Mouse (Mus musculus) forebrain, postnatal 0 days (tissue): ENCODE results near the gene 2310009B15Rik. TPM values are rescaled to one million over a fixed set of nuclear protein-coding genes. Genes with fewer than 3 reads are reported as not detected.

ENCODE experiments used
- ATAC-seq: fragments of 200-750 bp; cut with Nextera tagmentation; 2 replicates; pipeline ENCODE4 v1.8.0; 2017; ENCODE audit warnings: mild to moderate bottlenecking, moderate library complexity
- DNase-seq: peaks from one replicate; pipeline ENCODE4 v3.0.0-alpha.2; 2015
- H3K27ac ChIP-seq: fragments of 300-500 bp; sonication (generic); 2 replicates; pipeline ENCODE4 v1.5.1; 2014; ENCODE audit warnings: low read depth, mild to moderate bottlenecking, antibody characterized with exemption, low read length, moderate library complexity, mixed read lengths
- H3K27me3 ChIP-seq: fragments of 300-500 bp; sonication (generic); 2 replicates; pipeline ENCODE4 v1.6.1; 2014; ENCODE audit warnings: mild to moderate bottlenecking, low read length, mixed read lengths; ENCODE audit not compliant: insufficient read depth
- H3K36me3 ChIP-seq: fragments of 300-500 bp; sonication (generic); 2 replicates; pipeline ENCODE4 v1.6.1; 2014; ENCODE audit warnings: mild to moderate bottlenecking, moderate library complexity; ENCODE audit not compliant: insufficient read depth
- H3K4me1 ChIP-seq: fragments of 300-500 bp; sonication (generic); 2 replicates; pipeline ENCODE4 v1.6.1; 2014; ENCODE audit warnings: antibody characterized with exemption; ENCODE audit not compliant: insufficient read depth
- H3K4me2 ChIP-seq: fragments of 300-500 bp; sonication (generic); 2 replicates; pipeline ENCODE4 v1.6.1; 2014; ENCODE audit warnings: low read depth, mild to moderate bottlenecking, moderate library complexity
- H3K4me3 ChIP-seq: fragments of 300-500 bp; sonication (generic); 2 replicates; pipeline ENCODE4 v1.5.1; 2014; ENCODE audit warnings: low read depth, low read length, mixed read lengths
- H3K9ac ChIP-seq: fragments of 300-500 bp; sonication (generic); 2 replicates; pipeline ENCODE4 v1.6.1; 2014; ENCODE audit warnings: mild to moderate bottlenecking
- H3K9me3 ChIP-seq: fragments of 300-500 bp; sonication (generic); 2 replicates; pipeline ENCODE4 v1.6.1; 2016; ENCODE audit warnings: low read length
- CTCF ChIP-seq: sonication (generic); IDR thresholded peaks from 2 replicates; pipeline ENCODE4 v1.5.1; 2016; ENCODE audit warnings: antibody characterized with exemption, control low read depth, low read depth
- WGBS: fragments of 180-500 bp; shearing (Covaris S2); extraction: QIAGEN DNeasy Blood & Tissue Kit; methylation state at CpG from one replicate; pipeline ENCODE4 v1.1.7; 2014; 5-methylcytosine and 5-hydroxymethylcytosine counted together
- polyA plus RNA-seq: library from polyadenylated mRNA; unstranded; fragments of >200 nt; fragmentation: Nextera tagmentation; extraction: Ambion mirVana; gene quantifications from 2 replicates; pipeline ENCODE4 v1.2.1, GENCODE M21; 2015
- total RNA-seq: library from RNA; depleted of rRNA; stranded (reverse); fragments of >200 nt; gene quantifications from 2 replicates; pipeline ENCODE4 v1.2.3, GENCODE M21; 2014; rRNA removed

2310009B15Rik gene
- total and polyA plus RNA-seq, 2 experiments from 2014 or later: 33.0 to 41.9 TPM

DNA sequence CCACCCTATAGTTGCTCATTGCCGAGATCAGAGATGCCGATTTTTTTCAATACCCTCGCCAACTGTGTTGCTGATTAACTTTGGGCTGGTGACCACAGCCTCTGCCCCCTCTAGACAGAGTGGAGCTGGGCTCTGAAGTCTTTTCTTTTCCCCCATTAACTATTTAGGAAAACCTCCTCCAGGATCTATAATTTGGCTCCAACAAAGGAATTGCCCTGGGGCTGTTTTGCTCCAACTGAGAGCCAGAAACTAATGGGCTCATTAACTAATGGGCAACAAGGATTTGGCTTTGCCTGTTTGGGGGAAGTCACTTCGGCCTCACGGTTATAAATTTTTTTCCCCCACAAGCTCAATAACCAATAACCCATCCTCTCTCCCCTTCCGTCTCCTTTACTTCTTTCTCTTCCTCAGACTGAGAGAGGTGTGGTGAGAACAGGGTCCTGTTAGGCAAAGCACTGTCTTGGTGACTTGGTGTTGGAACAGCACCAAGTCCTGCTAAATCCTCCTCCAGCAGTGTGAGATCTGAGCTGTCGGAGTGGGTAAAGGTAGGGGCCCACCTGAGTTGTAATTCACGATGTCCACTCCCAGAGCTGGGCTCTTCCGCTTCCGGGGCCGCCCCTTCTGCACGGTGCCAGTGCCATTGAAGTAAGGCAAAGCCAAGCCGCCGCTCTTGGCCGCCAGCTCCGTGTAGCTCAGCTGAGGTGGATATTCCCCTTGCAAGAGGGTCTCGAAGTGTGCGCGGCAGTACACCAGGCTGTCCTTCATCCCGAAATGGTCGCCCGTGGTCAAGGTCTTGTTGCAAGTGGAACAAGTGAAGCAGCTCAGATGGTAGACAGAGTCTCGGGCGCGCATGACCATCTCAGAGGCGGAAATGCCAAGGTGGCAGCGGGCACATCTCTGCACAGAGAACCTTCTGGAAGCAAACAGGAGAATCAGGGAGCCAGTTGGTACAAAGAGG is 18.6 kb downstream of the 2310009B15Rik start:
- H3K4me2 ChIP-seq: peak overlapping the region; percentile 37
- H3K4me1 ChIP-seq: no peaks in the 10 kb centered on the region
- DNase-seq (no peak), ATAC-seq (peak; percentile 7; the same call in 1 of the 2 replicates)
- peaks cover 44% of the 10 kb centered on the region for H3K27me3 ChIP-seq
- H3K27ac ChIP-seq: 0 out of 2 replicates have a peak overlapping the region, but pooled peaks have one; percentile 17
- H3K9me3 ChIP-seq: no peaks in the 10 kb centered on the region
- no peak for TF ChIP-seq CTCF
- peak overlapping the region; percentile 16 for H3K4me3 ChIP-seq
- H3K36me3 ChIP-seq: no peaks in the 10 kb centered on the region
- peak overlapping the region; percentile 3; the same call in 1 of the 2 replicates for H3K9ac ChIP-seq
- 9% methylated on average over 27 of the region's 27 CpGs for WGBS

DNA sequence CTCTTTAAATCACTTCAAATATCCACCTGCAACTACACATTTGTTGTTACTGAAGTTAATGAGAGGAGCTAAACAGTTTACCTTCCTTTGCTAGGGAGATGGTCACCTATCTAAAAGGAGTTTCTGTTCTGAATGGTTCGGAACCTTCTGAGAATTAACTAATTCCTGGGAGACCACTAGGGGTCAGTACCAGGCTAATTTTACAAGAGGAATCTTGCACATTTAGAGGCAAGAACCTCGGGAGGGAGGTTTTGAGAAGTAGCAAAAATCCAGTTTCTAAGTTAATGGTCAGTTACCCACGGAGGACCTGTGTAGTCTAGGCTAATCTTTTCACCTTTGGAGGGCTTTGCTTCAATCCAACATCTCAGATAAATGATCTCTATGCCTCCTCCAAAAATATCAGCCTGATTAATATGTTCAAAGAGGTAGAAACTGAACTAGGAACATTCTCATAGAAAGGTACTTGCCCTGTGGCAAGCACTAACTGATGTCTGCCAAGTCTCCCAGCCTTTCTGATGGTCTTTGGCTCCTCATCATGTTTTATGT is 21.2 kb downstream of the 2310009B15Rik start:
- no peaks in the 10 kb centered on the region for H3K9me3 ChIP-seq
- H3K4me2 ChIP-seq: no peak overlapping the region
- TF ChIP-seq CTCF: peak; percentile 78
- no peaks in the 10 kb centered on the region for H3K4me1 ChIP-seq
- WGBS: 5% methylated on average over 3 of the region's 3 CpGs
- H3K36me3 ChIP-seq: no peaks in the 10 kb centered on the region
- DNase-seq: peak; percentile 75
- no peak overlapping the region for H3K27ac ChIP-seq
- peak; percentile 27; the same call in 1 of the 2 replicates for ATAC-seq
- H3K4me3 ChIP-seq: no peak overlapping the region
- peaks cover 53% of the 10 kb centered on the region for H3K27me3 ChIP-seq
- H3K9ac ChIP-seq: no peak overlapping the region

- TF ChIP-seq CTCF: no peak
- H3K36me3 ChIP-seq: no peaks in the 10 kb centered on the region
- H3K4me3 ChIP-seq: peak overlapping the region; percentile 25
- H3K9me3 ChIP-seq: no peaks in the 10 kb centered on the region
- H3K4me1 ChIP-seq: no peaks in the 10 kb centered on the region
- no peak for DNase-seq
- no peak overlapping the region for H3K9ac ChIP-seq
- peaks cover 34% of the 10 kb centered on the region for H3K27me3 ChIP-seq
- peak overlapping the region; percentile 44 for H3K4me2 ChIP-seq
- no peak for ATAC-seq
- WGBS: 2% methylated on average over 16 of the region's 16 CpGs
- H3K27ac ChIP-seq: no peak overlapping the region
Measured at GRCm38 (mm10) chr1:138831309-138831708, 25.3 kb downstream of the 2310009B15Rik start.

DNA sequence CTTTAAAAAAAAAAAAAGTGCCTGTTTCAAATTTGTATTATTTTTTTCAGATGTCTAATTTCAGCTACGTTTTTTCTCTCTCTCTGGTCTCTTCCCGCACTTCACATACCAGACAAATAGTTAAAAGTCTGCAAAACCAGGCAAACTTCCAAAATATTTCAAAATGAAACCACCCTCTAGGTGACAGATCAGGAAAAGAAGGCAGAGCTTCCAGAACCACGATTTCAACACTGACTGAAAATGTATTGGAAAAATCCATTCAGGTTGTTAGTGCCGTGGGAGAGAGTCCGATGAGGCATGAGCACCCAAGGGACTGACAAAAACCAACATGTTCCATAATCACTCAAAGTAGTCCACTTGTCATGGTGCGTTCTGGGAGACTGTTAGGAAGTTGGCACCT is 29.8 kb downstream of the 2310009B15Rik start:
- no peak for TF ChIP-seq CTCF
- H3K9ac ChIP-seq: no peak overlapping the region
- no peaks in the 10 kb centered on the region for H3K36me3 ChIP-seq
- H3K4me1 ChIP-seq: no peaks in the 10 kb centered on the region
- peaks cover 2% of the 10 kb centered on the region; the same call in 1 of the 2 replicates for H3K27me3 ChIP-seq
- no peak overlapping the region for H3K27ac ChIP-seq
- 60% methylated on average over 6 of the region's 6 CpGs for WGBS
- H3K4me2 ChIP-seq: no peak overlapping the region
- DNase-seq (no peak), ATAC-seq (no peak)
- no peak overlapping the region for H3K4me3 ChIP-seq
- H3K9me3 ChIP-seq: no peaks in the 10 kb centered on the region

- WGBS: 100% methylated on average over 1 of the region's 1 CpGs
- Histone ChIP-seq H3K4me2 (no peak overlapping the region), H3K9ac (no peak overlapping the region), H3K36me3 (no peaks in the 10 kb centered on the region), H3K27ac (no peak overlapping the region), H3K4me1 (no peaks in the 10 kb centered on the region), H3K27me3 (no peaks in the 10 kb centered on the region), H3K4me3 (no peak overlapping the region), H3K9me3 (no peaks in the 10 kb centered on the region)
- DNase-seq (no peak), ATAC-seq (no peak)
- TF ChIP-seq CTCF: no peak
Measured at GRCm38 (mm10) chr1:138822985-138823322, 33.7 kb downstream of the 2310009B15Rik start.

- H3K4me1 ChIP-seq: no peaks in the 10 kb centered on the region
- no peak for DNase-seq
- TF ChIP-seq CTCF: no peak
- H3K4me3 ChIP-seq: no peak overlapping the region
- no peak overlapping the region for H3K9ac ChIP-seq
- H3K9me3 ChIP-seq: no peaks in the 10 kb centered on the region
- no peaks in the 10 kb centered on the region for H3K36me3 ChIP-seq
- no peaks in the 10 kb centered on the region for H3K27me3 ChIP-seq
- no peak for ATAC-seq
- H3K27ac ChIP-seq: no peak overlapping the region
- H3K4me2 ChIP-seq: no peak overlapping the region
- 92% methylated on average over 7 of the region's 7 CpGs for WGBS
Measured at GRCm38 (mm10) chr1:138822255-138822984, 34.2 kb downstream of the 2310009B15Rik start.

Other genes with a start within 250 kb of the 2310009B15Rik start
- gene Nek7, start 236.7 kb downstream of the 2310009B15Rik start, total RNA-seq: 10.9 and 15.4 TPM in 2 replicates
- 9.9 and 15.3 TPM in 2 replicates for gene Nek7, start 236.7 kb downstream of the 2310009B15Rik start, polyA plus RNA-seq
- gene Lhx9, start 8.3 kb downstream of the 2310009B15Rik start, total RNA-seq: 19.1 and 30.9 TPM in 2 replicates
- gene Lhx9, start 8.3 kb downstream of the 2310009B15Rik start, polyA plus RNA-seq: 6.4 and 26.8 TPM in 2 replicates
- gene Dennd1b, start 106.6 kb upstream of the 2310009B15Rik start, total RNA-seq: 10.5 and 12.0 TPM in 2 replicates
- gene Dennd1b, start 106.6 kb upstream of the 2310009B15Rik start, polyA plus RNA-seq: 4.1 and 5.6 TPM in 2 replicates